Mouse (Mus musculus) thymus, postnatal 36 days (tissue): ENCODE data around the gene Ranbp10.
A peak's percentile ranks its signal among the peaks of the same experiment; 100 is the strongest.

Source experiments
- DNase-seq, 2 experiments: peaks; one replicate each; pipeline ENCODE4 v3.0.0; 2022; ENCODE audit warnings: mixed read lengths in 2 of 2

Ranbp10 gene

GRCm38 (mm10) chr8:105780298-105780697, 46.9 kb downstream of the Ranbp10 start:
- no peak for DNase-seq

GRCm38 (mm10) chr8:105777833-105778232, 49.3 kb downstream of the Ranbp10 start:
- no peak for DNase-seq

- DNase-seq: no peak
Observed at GRCm38 (mm10) chr8:105774498-105774897, 52.7 kb downstream of the Ranbp10 start.

GRCm38 (mm10) chr8:105773441-105773861, 53.7 kb downstream of the Ranbp10 start:
- no peak for DNase-seq

GRCm38 (mm10) chr8:105771398-105772175, 55.6 kb downstream of the Ranbp10 start:
- no peak for DNase-seq

GRCm38 (mm10) chr8:105770609-105771008, 56.5 kb downstream of the Ranbp10 start:
- DNase-seq: no peak

GRCm38 (mm10) chr8:105768485-105769257, 58.5 kb downstream of the Ranbp10 start:
- no peak for DNase-seq

GRCm38 (mm10) chr8:105758277-105759108, 68.7 kb downstream of the Ranbp10 start, which contains the start of gene Gfod2:
Gene Gfod2 (minus strand): TSS chr8:105758664.
- DNase-seq: peak; percentile 99

- DNase-seq: no peak
Observed at GRCm38 (mm10) chr8:105757796-105758276, 69.3 kb downstream of the Ranbp10 start.

GRCm38 (mm10) chr8:105754688-105755087, 72.5 kb downstream of the Ranbp10 start:
- DNase-seq: no peak

GRCm38 (mm10) chr8:105753916-105754315, 73.2 kb downstream of the Ranbp10 start:
- DNase-seq: no peak

- no peak for DNase-seq
Observed at GRCm38 (mm10) chr8:105750606-105751005, 76.5 kb downstream of the Ranbp10 start.

- DNase-seq: no peak
Observed at GRCm38 (mm10) chr8:105743301-105743700, 83.8 kb downstream of the Ranbp10 start.

GRCm38 (mm10) chr8:105739216-105739615, 87.9 kb downstream of the Ranbp10 start:
- no peak for DNase-seq

GRCm38 (mm10) chr8:105732186-105732585, 95.0 kb downstream of the Ranbp10 start:
- DNase-seq: no peak

GRCm38 (mm10) chr8:105727397-105728124, 99.6 kb downstream of the Ranbp10 start:
- peak in 1 of 2 experiments; percentile 43 for DNase-seq

- no peak for DNase-seq
Observed at GRCm38 (mm10) chr8:105725726-105726125, 101.4 kb downstream of the Ranbp10 start.

GRCm38 (mm10) chr8:105722861-105723260, 104.3 kb downstream of the Ranbp10 start:
- no peak for DNase-seq

- DNase-seq: no peak
Observed at GRCm38 (mm10) chr8:105719637-105720036, 107.5 kb downstream of the Ranbp10 start.
